Mouse (Mus musculus) left cerebral cortex, postnatal 10 days (tissue): ENCODE measurements at regions not wholly inside any gene's neighbourhood (a gene's known extent, or its start where the extent isn't known, plus 50 kb on each side); places are given as distances from the start of the nearest gene placed in this dataset.

Source experiments
- DNase-seq, 2 experiments: peaks; one replicate each; pipeline ENCODE4 v3.0.0; 2021 to 2022; ENCODE audit warnings: low spot score in 2 of 2, mixed read lengths in 1 of 2; ENCODE audit errors: extremely low spot score in 1 of 2
- intact Hi-C: fragments of 180-260 bp; cut with DNase I; formaldehyde crosslinking; loops from one replicate; pipeline ENCODE4 v1.15.1; 2025

DNA sequence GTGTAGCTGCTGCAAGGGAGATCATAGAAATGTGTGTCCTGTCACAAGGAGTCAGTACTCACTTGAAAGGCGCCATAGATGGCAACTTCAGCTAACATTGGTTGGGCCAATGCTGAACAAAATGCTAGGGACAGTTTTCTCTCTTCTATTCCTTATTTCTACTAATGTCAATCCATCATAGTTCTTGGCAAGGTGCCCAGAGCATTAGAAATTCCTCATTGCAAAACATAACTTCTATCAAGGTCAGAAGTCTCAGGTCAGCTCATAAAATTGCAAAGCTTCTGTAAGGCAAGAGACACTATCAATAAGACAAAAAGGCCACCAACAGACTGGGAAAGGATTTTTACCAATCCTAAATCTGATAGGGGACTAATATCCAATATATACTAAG lies 106.3 kb downstream of the D1Ertd622e start:
- intact Hi-C loops = loop anchor here (10.0 kb wide), 1 partner anchor 109 kb away; the partner anchor contains the start of gene D1Ertd622e
- DNase-seq = no peak

- peak; percentile 49 to 54 for DNase-seq
- intact Hi-C loops = loop anchor here (10.0 kb wide), 1 partner anchor 110 kb away; the partner anchor contains the start of gene D1Ertd622e
Observed at GRCm38 (mm10) chr1:97554936-97555564, 106.8 kb downstream of the D1Ertd622e start.

DNA sequence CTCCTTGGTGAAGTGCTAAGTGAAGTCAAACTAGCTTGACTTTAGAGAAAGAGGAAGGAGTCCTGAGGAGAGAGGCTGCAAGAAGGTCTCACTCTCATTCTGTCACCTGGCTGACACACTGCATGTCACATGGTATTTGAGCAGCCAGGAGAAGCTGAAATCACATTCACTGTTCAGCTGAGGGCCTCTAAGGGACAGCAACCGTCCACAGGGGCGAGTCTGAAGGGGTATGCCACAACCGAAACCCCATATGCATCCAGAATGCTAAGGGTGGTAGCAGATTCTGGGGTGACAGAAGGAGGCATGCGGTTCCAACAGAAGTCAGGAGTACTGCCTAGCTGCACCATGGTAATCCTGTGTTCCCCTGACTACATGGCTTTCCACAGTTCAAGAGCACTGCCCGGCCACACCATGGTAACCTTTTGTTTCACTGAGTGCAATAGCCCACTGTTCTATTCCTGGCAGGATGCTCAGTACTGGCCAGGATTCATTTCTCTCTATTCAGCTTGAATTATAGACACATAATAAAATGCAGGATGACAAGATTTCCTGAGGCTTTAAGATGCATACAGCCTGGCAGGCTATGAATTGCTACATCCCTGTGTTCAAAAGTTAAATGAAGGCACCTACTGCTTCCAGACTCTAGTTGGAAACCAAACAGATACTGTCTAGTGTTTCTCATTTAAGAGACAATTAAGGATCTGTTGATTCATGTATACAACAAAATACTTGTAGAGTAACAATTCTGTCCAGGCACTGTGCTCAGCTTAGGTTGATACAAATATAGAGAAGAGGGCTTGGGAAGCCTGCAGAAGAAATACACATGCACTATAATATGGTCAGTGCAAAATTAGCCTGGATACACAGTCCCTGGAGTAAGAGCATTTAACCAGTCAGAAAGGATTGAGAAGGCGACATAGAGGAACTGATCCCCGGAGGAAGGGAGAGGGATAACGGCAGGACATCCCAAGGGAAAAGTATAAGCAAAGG lies 108.1 kb downstream of the D1Ertd622e start:
- intact Hi-C loops = loop anchor here (10.0 kb wide), 1 partner anchor 111 kb away; the partner anchor contains the start of gene D1Ertd622e
- peak in 1 of 2 experiments; percentile 26 for DNase-seq

- intact Hi-C loops = loop anchor here (10.0 kb wide), 1 partner anchor 112 kb away; the partner anchor contains the start of gene D1Ertd622e
- DNase-seq = peak in 1 of 2 experiments; percentile 6
Observed at GRCm38 (mm10) chr1:97552886-97553285, 109.0 kb downstream of the D1Ertd622e start.

GRCm38 (mm10) chr1:97541162-97541493 lies 120.7 kb downstream of the D1Ertd622e start:
- DNase-seq = no peak
- intact Hi-C loops = no loop called here

- no peak for DNase-seq
- intact Hi-C loops = no loop called here
Observed at GRCm38 (mm10) chr1:97540291-97541161, 121.3 kb downstream of the D1Ertd622e start.

DNA sequence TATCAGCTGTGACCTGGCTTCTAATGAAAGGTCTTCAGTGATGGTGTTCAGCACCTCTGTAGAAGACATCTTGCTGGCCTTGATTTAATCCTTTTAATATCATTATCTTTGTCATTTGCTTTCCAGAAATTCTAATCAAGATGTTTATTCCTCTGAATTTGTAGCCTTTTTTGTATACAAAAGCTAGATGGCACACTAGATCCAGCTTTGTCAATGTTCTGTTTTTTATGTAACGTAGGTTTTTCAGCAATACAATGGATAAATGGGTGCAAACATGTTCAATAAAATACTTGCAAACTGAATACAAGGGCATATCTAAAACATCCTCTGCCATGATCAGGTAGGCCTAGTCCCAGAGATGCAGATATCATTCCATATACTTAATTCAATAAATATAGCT lies 165.0 kb downstream of the D1Ertd622e start:
- DNase-seq = no peak
- intact Hi-C loops = loop anchor here (5.0 kb wide), 1 partner anchor 190 kb away; no protein-coding TSS in a partner anchor

- intact Hi-C loops = no loop called here
- no peak for DNase-seq
Observed at GRCm38 (mm10) chr1:97479921-97480320, 182.0 kb downstream of the D1Ertd622e start.
